Mouse (Mus musculus) adrenal gland, postnatal 36 days (tissue): ENCODE data around the gene Pim2. TPM values are rescaled to one million over a fixed set of nuclear protein-coding genes. Genes with fewer than 3 reads are reported as not detected.

Source experiments
- DNase-seq, 2 experiments: peaks; one replicate each; pipeline ENCODE4 v3.0.0; 2021; ENCODE audit warnings: mixed read lengths in 1 of 2
- long read RNA-seq, 2 experiments: library from polyadenylated mRNA; stranded (forward); transcript quantifications; one replicate each; pipeline ENCODE4 v2.0.0; 2021; ENCODE audit warnings: borderline sequencing depth in 2 of 2
- total RNA-seq, 2 experiments: library from RNA; stranded (reverse); gene quantifications; 2 replicates each; pipeline ENCODE4 v1.2.3; 2021

Pim2 gene
- total RNA-seq: 1 to 10 TPM; 8.5 to 9.0 TPM
- long read RNA-seq, experiment 1, partial matches to known transcripts: 1 of 5 reads
- long read RNA-seq, experiment 1, other reads (novel, unspliced or antisense): 0 of 5 reads
- long read RNA-seq, experiment 2, partial matches to known transcripts: 1 of 3 reads
- long read RNA-seq, experiment 2, other reads (novel, unspliced or antisense): 0 of 3 reads

DNA sequence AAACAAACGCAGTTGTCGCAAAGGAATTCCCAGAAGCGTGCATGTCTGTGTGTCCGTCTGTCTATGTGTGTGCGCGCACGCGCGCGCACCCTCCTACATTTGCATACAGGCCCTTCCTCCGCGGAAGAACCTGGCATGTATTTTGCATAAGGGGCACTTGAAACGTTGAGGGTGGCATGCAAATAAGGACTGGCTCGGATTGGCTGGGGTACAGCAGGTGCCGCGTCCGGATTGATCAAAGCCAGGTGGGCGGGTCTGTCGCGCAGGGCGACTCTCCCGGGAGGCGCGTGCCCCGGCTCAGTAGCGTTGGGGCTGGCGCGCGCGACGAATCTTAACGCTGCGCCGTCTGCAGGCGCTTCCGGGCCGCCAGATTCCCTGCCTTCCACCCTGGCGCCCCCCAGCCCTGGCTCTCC lies at the start of gene Pim2:
Gene Pim2, plus strand, starts transcription at position 256 of the 413 bp plus-strand sequence.
- DNase-seq: peak; percentile 87 to 88

GRCm38 (mm10) chrX:7837146-7837545 lies 40.9 kb upstream of the Pim2 start:
- DNase-seq: no peak

- DNase-seq: no peak
Measured at GRCm38 (mm10) chrX:7840842-7841162, 37.3 kb upstream of the Pim2 start.

- peak; percentile 94 to 96 for DNase-seq
Measured at GRCm38 (mm10) chrX:7841163-7842162, 36.6 kb upstream of the Pim2 start, which contains the start of gene Otud5. TSS of gene Otud5 (plus strand) at chrX:7841364.

- peak; percentile 8 to 31 for DNase-seq
Measured at GRCm38 (mm10) chrX:7842318-7842717, 35.7 kb upstream of the Pim2 start.

DNA sequence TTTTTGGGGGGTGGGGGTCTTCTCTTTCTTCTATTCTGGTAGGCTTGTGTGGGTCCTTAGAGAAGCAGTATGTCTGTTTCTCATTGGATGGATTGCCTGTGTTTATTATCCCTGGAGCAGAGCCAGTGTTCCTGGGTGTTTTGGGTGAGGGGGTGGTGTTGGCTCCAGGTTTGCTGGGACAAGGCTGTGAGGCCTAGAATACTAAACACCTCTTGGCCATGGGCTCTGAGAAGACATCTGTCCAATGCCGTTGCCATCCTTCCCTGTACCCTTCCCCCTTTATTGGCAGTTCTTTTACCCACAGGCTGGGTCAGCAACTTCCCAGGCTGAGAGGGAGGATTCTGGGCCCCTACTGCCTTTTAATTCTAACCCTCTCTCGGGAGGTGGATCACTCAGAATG lies 30.2 kb upstream of the Pim2 start:
- DNase-seq: no peak

GRCm38 (mm10) chrX:7854578-7854977 lies 23.5 kb upstream of the Pim2 start:
- peak; percentile 45 to 62 for DNase-seq

- DNase-seq: no peak
Measured at GRCm38 (mm10) chrX:7859191-7859753, 18.8 kb upstream of the Pim2 start.

- DNase-seq: no peak
Measured at GRCm38 (mm10) chrX:7863181-7863580, 14.9 kb upstream of the Pim2 start.

GRCm38 (mm10) chrX:7864551-7864950 lies 13.5 kb upstream of the Pim2 start:
- no peak for DNase-seq

- DNase-seq: no peak
Measured at GRCm38 (mm10) chrX:7865343-7865742, 12.7 kb upstream of the Pim2 start.

GRCm38 (mm10) chrX:7865786-7866185 lies 12.3 kb upstream of the Pim2 start:
- DNase-seq: no peak

DNA sequence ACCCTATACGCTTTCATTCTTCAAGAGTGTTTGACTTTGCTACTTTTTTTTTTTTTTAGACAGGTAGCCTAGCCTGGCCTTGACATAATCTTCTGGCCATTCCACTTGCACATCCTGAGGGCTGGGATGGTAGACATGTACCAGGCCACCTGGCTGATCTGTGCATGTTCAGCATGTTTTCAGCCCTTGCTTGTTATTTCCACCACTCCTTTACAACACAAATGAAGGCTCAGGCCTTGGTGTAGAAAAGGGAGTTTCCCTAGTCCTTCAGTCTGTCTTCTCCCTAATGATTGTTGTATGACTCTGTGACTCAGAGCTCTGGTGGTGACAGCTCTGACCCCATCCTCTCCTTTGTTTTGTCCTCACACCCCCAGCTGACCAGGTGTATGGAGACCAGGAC lies 10.9 kb upstream of the Pim2 start:
- DNase-seq: no peak

DNA sequence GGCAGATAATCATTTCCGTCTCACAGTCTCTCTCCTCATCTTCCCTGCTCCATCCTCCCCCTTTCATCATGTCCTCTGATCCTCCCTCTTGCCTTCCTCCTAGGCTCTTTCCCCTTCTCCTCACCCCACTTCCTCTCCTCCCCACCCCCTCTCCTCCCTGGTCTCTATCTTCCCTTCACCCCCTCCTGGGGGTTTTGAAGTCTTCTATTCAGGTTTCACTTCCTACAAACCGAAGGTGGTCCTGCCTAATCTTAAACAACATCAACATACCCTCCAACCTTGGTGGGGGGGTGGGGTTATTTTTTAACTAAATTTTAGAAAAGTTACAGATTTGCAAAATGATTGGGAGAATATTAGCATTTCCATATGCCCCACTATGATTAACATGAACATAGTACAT lies 9.6 kb upstream of the Pim2 start:
- DNase-seq: no peak

GRCm38 (mm10) chrX:7869826-7870225 lies 8.2 kb upstream of the Pim2 start:
- no peak for DNase-seq

- DNase-seq: peak in 1 of 2 experiments; percentile 33
Measured at GRCm38 (mm10) chrX:7878495-7878894, 433 bp downstream of the Pim2 start.

DNA sequence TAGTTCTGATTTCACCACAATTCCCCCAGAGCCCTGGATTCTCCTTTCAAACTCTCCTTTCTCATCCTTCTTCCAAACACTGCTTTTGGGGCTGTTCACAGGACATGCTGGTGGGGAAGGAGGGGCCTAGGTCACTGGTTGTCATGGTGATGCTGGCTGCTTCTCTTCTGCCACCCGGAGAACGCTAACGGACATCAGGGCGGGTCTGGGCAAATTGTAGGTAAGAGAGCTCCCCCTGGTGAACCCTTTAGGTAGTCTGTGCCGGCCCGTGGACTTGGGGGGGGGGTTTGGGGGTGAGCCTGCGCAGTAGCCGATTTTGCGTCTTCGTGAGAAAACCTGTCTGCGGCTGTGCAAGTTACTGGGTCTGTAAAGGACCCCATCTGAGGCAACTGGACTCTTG lies 1.8 kb downstream of the Pim2 start:
- DNase-seq: peak; percentile 63 to 73

- peak; percentile 88 for DNase-seq
Measured at GRCm38 (mm10) chrX:7883841-7884567, 5.9 kb downstream of the Pim2 start, which contains the start of gene Slc35a2. TSS of gene Slc35a2 (plus strand) at chrX:7884028.

DNA sequence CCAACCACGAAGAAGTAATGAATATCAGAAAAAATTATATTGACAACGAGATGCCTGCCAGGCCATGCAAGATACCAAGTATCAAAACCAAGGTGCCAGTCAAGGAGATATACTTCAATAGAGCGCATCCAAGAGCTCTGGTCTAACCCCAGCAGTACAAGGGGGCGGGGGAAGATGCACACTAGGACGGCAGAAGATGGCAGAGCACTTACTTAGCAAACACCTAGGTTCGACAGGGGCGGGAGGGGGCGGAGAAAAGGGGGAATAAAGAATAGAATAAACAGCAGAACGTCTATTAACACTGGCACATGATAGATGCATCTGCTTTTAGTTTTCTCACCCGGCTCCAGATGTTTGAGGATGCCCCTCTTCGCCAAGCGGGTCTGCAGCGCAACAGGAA lies 20.1 kb downstream of the Pim2 start:
- DNase-seq: no peak

DNA sequence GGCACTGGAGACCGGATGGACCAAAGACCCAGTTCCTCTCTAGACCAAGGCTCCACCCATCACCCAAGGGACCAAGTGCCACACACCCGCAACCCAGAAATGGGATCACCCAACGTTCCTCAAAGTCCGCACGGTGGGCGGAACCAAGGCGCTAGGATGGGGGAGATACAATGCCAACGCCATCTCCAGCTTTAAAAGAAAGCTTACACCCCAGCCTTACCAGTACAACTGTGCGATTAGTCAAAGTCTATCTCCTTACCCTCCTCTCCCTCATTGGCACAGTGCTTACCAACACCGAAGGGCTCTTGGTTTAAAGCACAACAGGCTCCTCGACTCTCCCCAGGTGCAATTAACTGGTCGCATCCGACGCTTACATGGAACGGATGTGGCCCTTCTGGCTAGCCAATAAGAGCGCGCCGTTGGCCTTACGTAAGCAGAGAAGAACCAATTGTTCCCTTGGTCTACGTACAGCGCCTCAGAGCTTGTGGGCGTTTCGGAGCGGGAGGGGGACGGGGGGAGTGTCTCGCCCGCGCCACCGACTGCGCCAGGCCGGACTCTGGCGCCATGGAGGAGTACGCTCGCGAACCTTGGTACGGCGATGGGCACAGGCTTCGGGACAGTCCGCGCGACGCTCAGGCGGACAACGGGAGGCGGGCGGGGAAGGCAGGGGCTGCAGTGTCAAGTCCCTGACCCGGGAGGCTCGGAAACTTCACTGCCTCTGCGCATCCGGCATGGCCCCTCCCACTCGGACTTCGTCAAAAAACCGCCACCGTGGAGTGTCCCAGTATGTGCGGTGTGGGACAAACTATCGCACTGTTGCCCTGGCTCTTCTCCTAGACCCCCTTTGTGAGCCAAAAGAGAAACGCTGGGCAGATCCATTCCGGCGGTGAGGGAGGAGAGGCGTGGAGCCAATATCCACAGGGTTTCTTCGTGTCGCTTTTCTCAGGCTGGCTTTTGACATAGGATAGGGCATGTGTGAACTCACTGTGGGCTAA lies 21.1 kb downstream of the Pim2 start, which contains the start of the genes Pqbp1 and Timm17b:
Gene Pqbp1, minus strand, starts transcription at position 390 of the 995 bp plus-strand sequence.
Gene Timm17b, plus strand, starts transcription at position 478 of the 995 bp plus-strand sequence.
- peak; percentile 88 to 89 for DNase-seq

DNA sequence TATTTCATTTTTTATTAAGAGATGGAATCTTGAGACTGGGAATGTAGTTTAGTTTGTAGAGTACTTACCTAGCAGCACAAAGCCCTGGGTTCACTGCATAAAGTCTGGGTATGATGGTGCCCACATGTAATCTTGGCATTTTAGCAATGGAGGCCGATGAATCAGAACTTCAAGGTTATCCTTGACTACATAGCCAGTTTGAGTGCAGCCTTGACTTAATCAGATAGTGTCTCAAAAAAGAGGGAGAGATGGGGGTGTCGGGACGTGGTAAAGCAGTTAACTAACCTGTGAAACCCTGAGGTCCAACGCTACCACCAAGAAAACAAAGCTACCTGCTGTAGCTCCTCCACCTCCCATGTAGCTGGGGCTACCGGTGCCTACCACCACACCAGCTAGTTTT lies 26.4 kb downstream of the Pim2 start:
- peak in 1 of 2 experiments; percentile 18 for DNase-seq
